Mouse (Mus musculus): ENCODE data around the gene Itgae.
A peak's percentile ranks its signal among the peaks of the same experiment; 100 is the strongest.

Itgae gene

DNA sequence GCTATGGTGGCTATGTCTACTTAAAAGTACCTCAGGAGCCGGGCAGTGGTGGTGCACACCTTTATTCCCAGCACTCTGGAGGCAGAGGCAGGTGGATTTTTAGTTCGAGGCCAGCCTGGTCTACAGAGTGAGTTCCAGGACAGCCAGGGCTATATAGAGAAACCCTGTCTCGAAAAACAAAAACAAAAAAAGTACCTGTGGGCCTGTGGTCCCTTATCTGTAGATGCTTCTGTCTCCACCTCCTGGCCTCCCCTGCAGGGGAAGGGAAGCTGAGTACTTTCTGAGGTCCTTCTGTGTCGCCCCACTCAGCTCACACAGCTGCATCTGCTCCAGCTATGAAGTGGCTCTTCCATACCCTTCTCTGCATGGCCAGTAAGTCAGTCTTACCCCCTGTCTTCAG is at the start of gene Itgae:
TSS of gene Itgae (plus strand) at position 301 of the 400 bp plus-strand sequence.
- DNase-seq (ENCODE audit: low spot score) = no peak

DNA sequence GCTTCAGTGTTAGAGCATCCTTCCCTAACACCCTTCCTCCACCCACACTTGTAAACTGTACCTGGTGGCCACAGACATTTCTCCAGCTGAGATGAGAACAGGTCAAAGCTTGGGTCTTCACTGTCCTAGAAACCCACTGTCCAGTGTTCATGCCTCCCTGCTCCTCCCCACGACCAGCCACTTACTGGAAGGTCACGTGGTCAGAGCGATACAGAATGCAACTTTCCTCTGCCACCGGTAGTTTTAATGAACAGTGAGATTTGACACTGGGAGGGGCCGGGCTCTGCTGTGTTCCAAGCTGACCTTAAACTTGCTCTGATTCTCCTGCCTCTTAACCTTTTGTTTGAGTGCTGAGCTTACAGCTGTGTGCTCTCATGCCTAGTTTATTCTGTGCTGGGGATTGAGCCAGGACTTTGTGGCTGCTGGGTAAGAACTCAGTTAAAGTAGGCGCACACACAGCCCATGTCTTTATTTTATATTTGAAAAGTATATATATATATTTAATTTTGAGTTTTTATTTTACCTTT is 46.1 kb upstream of the Itgae start:
- DNase-seq (ENCODE audit: low spot score) = no peak

GRCm38 (mm10) chr11:73044789-73045188 is 45.6 kb upstream of the Itgae start:
- no peak for DNase-seq (ENCODE audit: low spot score)

- DNase-seq (ENCODE audit: low spot score) = peak; percentile 94
Measured at GRCm38 (mm10) chr11:73047542-73047996, 42.8 kb upstream of the Itgae start, which contains the start of gene Ncbp3. TSS of gene Ncbp3 (plus strand) at chr11:73047783.

DNA sequence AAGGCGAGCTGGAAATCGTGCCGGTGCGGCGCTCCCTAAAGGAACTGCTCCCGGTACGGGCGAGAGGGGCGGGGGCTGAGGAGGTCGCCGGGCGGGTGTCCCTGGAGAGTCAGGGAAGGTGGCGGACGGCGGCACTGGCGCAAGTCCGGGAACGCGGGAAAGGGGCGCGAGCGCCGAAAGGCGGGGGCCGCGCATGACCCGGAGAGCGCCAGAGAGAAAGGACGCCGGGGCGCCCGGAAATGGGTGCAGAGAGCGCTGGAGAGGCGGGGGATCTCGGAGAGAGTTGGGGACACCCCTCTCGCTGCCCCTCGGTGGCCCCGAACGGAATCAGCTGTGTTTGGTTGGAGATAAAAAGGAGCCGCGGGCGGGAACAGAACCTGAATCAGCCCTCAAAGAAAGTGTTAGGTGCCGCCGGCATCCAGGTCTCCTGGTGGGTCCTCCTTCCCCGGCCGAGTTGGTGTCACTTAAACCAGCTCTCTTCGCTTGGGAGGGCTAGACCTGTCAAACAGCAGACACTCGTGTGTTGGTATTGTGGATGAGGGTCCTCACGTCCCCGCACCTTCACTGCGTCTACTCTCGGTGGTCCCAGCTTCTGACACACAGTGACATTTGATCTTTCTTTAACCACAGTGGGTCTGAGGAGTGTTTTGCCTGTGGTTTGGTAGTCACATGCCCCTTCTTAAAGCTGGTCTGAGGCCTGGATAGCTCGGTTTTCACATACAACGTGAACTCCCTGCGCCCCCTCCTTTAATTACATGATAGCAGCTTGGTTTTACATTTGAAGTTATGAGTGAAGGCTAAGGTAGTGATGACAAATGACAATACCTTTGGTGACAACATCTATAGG is 42.1 kb upstream of the Itgae start:
- no peak for DNase-seq (ENCODE audit: low spot score)

- DNase-seq (ENCODE audit: low spot score) = peak; percentile 68
Measured at GRCm38 (mm10) chr11:73049335-73049734, 41.0 kb upstream of the Itgae start.

DNA sequence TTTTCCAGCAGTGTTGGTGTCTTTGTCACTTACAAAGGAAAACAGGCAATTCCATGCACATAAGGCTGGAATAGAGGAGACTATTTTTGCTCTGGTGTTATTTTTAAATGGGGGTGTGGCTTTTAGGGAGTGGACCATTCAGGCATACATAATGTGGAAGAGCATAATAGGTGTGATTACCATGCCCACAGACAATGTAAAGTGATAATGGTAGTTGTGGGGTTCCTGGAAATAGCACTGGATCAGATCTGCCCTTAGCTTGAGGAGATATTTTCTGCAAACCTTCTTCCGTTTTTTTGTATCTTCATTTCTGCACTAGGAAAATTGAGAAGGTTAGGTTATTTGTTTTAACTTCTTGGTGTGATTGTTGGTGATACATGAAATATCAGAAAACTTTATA is 37.6 kb upstream of the Itgae start:
- no peak for DNase-seq (ENCODE audit: low spot score)

DNA sequence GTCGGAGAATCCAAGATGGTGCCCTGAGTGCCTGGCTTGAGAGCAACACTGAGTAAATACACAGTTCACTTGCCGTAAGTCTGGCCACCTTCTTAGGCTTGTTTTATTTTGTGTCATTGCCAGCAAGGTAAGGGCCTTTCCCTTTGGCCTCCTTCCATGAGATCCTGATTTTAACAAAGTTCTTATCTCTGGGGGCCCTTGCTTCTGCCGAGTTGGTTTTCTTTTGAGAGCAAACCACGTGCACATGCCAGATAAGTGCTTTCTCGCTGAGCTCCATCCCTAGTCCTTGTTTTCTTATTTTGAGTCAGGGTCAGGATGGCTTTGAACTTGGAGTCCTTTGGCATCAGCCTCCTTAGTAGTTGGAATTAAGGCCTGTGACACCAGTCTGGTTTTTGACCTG is 32.7 kb upstream of the Itgae start:
- no peak for DNase-seq (ENCODE audit: low spot score)

DNA sequence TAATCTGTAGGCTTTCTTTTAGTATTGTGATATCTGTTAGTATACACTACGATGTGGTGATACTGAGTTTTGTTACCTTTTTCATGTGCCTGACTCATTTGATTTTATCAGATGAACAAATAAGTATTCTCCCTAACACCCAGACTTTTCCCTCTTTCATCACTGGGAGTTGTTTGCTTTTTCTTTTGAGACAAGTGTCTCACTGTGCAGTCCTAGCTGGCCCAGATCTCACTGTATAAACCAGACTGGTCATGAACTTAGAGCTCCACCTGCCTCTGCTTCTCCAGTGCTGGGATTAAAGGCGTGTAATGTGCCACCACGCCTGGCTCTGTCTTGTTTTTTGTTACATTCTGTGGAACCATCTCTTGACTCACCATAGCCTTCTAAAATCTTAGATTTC is 30.8 kb upstream of the Itgae start:
- no peak for DNase-seq (ENCODE audit: low spot score)

- no peak for DNase-seq (ENCODE audit: low spot score)
Measured at GRCm38 (mm10) chr11:73061413-73061812, 29.0 kb upstream of the Itgae start.

DNA sequence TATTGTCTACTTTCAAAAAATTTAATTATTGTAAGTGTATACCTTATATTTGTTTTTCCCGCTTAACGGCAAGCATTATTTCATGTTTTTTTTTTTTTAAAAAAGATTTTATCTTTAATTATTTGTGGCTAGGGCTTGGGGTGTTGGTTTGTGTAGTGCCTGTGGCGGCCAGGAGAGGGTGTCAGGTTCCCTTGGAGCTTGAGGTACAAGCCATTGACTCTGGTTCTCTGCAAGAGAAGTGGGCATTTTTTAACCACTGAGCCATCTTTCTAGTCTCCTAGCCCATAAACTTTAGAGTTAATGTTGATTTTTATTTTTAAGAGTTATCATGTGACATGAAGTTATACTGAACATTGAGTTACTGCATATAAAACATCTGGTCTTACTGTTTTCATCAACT is 18.5 kb upstream of the Itgae start:
- peak; percentile 15 for DNase-seq (ENCODE audit: low spot score)

DNA sequence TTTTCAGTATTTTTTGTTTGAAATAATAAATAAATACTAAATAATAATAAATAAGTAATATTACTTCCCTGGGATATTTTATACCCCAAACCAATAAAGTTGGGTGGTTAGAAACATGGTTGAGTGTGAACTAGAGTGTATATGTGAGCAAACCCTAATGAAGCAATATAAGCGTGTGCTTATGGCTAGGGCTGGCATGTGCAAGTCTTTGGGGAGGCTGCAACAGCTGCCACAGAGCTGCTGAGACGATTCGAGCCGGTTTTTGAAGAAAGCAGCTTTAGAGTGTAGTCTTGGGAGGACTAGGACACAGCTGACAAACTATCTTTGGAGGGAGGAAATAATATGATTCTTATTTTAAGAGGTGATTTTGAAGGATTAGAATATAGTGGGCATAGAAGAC is 14.1 kb upstream of the Itgae start:
- DNase-seq (ENCODE audit: low spot score) = no peak

DNA sequence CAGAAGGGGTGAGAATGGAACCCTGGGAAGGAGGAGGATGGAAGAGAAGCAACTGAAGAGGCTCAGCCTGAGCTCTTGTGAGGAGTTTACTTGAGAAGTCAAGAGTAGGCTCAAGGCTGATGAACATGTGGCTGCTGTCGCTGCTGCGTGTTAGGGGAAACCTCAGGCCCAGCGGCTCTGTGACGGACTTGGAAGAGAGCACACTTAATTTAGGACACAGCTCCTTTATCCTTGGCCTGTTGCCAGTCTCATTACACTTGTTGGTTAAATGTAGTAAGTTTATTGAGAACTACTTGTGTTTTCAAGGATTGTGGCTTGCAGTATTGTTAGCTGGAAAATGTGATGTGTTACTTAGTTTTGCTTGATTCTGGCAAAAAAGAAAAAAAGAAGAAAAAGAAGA is 13.7 kb upstream of the Itgae start:
- DNase-seq (ENCODE audit: low spot score) = no peak

DNA sequence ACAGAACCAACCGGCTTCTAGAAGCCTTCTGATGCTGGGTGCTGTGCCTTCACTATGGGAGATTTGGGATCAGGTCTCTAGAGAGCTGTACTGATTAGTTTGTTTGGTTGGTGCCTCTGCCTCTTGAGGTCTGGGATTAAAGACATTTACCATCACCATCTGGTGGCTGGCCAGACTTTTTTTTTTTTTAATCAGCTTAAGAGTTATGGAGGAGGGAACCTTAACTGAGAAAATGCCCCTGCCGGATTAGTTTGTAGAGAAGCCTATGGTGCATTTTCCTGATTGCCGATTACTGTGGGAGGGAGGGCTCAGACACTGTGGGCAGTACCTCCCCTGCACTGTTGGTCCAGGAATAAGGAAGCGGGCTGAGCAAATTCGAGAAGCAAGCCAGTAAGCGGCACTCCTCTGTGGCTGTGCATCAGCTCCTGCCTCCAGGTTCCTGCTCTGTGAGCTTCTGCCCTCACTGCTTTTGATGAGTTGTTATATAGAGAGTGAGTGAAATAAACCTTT is 13.1 kb upstream of the Itgae start:
- DNase-seq (ENCODE audit: low spot score) = no peak

DNA sequence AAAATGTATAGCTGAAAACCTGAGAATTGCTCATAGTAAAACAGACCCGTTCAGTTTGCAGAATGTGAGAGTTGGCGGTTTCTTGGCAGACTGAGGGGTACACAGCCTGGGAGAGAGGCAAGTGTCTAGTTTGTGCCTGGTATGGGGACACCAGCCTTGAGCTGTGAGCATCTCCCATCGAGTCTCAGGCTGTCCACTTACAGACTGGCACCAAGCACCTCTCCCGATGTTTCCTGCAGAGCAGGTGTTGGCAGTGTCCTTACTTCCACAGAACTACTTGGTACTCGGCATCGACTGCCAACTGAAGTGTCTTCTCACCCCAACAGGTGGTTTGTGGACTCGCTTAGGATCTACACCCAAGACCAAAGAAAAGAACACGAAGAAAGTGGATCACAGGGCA is 11.8 kb upstream of the Itgae start:
- no peak for DNase-seq (ENCODE audit: low spot score)

- DNase-seq (ENCODE audit: low spot score) = no peak
Measured at GRCm38 (mm10) chr11:73080306-73080705, 10.1 kb upstream of the Itgae start.

- no peak for DNase-seq (ENCODE audit: low spot score)
Measured at GRCm38 (mm10) chr11:73084303-73084702, 6.1 kb upstream of the Itgae start.

DNA sequence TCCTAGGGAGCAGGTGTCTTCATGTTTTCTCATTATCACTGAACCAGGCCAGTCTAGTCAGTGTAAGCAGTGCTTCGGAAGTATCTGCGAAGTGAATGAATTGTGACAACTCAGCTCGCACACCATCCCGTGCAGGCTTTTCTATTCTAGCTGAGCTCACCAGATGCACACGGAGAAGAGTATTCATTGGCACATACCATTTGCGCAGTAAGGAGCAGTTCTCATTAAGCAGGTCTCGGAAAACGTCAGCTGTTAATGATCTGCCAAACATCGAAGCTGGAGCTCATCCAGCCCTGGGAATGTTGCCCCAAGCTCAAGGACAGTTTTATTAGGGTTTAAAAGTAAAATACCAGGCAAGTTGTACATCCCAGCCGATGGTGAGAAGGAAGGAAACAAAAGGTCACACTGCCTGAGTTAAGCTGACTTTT is 5.6 kb upstream of the Itgae start:
- DNase-seq (ENCODE audit: low spot score) = no peak

DNA sequence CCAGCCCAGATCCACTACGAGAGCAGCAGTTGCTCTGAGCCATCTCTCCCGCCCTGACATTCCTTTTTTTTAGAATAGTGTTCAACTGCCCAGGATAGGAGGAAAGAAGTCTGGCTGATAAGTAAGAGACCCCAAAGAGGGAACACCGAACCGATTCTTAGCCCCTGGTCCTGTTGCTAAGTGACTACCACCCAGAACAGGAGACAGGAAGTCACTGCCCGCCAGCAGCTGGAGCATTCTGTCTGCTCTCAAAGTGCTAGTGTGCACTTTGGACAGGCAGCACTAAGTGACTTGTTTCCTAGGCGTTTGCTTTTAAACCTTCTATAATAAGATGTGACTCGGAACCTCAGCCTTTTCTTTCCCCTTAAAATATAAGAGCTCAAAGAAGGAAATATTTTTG is 5.0 kb upstream of the Itgae start:
- no peak for DNase-seq (ENCODE audit: low spot score)

- no peak for DNase-seq (ENCODE audit: low spot score)
Measured at GRCm38 (mm10) chr11:73087700-73088480, 2.5 kb upstream of the Itgae start.

DNA sequence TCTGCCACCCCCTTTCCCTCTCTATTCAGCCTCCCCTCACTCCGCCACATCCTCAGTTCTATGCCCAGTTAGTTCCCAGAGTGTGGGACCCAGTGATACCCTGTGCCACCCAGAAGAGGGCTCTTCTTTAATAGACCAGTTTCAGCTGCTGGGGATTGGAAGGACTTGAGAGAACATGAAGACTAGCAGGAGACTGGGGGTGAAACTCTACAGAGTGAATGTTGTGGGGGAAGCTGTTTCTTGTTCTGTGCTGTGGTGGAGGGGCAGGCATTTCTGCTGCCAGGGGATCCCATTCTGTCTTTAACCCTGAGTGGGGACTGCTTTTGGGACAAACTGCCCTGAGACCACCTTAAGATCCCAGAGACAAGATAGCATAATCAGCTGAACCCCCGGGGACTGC is 443 bp downstream of the Itgae start:
- DNase-seq (ENCODE audit: low spot score) = no peak

DNA sequence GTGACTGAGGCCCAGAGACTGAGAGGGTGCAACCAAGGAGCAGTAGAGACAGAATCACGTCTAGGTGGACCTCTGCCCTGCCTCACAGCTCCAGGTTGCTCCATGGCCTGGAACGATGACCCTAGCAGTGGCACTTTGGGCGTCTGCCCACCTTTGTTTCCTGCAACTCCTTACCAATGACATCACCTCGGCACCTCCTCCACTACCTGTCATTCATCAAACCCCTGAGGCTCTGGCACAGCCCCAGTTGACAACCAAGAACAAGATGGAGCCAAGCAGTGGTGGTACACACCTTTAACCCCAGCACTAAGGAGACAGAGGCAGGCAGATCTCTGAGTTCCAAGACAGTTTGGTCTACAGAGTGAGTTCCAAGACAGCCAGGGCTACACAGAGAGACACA is 1.7 kb downstream of the Itgae start:
- DNase-seq (ENCODE audit: low spot score) = no peak

GRCm38 (mm10) chr11:73092877-73093276 is 2.5 kb downstream of the Itgae start:
- no peak for DNase-seq (ENCODE audit: low spot score)
